Mouse (Mus musculus) heart, postnatal 0 days (tissue): Measurements from ENCODE around the gene Gm6408. TPM values are rescaled to one million over a fixed set of nuclear protein-coding genes. Genes with fewer than 3 reads are reported as not detected.
A peak's percentile ranks its signal among the peaks of the same experiment; 100 is the strongest.

Experiments
- ATAC-seq: fragments of 200-750 bp; cut with Nextera tagmentation; 2 replicates; pipeline ENCODE4 v1.8.0; 2017; ENCODE audit warnings: low read depth, moderate number of reproducible peaks, moderate library complexity; ENCODE audit not compliant: insufficient read depth
- DNase-seq: peaks from one replicate; pipeline ENCODE4 v3.0.0-alpha.2; 2016; ENCODE audit warnings: low spot score
- H3K27ac ChIP-seq: fragments of 300-500 bp; sonication (generic); 2 replicates; pipeline ENCODE4 v1.5.1; 2014; ENCODE audit warnings: low read depth, mild to moderate bottlenecking
- H3K27me3 ChIP-seq: fragments of 300-500 bp; sonication (generic); 2 replicates; pipeline ENCODE4 v1.6.1; 2014; ENCODE audit warnings: low read length, mixed read lengths; ENCODE audit not compliant: control insufficient read depth, insufficient read depth
- H3K36me3 ChIP-seq: fragments of 300-500 bp; sonication (generic); replicated peaks from 2 replicates; pipeline ENCODE4 v1.6.1; 2014; ENCODE audit warnings: low read length, mixed read lengths; ENCODE audit not compliant: control insufficient read depth, insufficient read depth
- H3K4me1 ChIP-seq: fragments of 300-500 bp; sonication (generic); 2 replicates; pipeline ENCODE4 v1.6.1; 2014; ENCODE audit warnings: antibody characterized with exemption; ENCODE audit not compliant: control insufficient read depth, insufficient read depth
- H3K4me2 ChIP-seq: fragments of 300-500 bp; sonication (generic); 2 replicates; pipeline ENCODE4 v1.6.1; 2014; ENCODE audit warnings: low read depth, mild to moderate bottlenecking, low read length, moderate library complexity
- H3K4me3 ChIP-seq: fragments of 300-500 bp; sonication (generic); 2 replicates; pipeline ENCODE4 v1.5.1; 2014; ENCODE audit warnings: low read depth, low read length
- H3K9ac ChIP-seq: fragments of 300-500 bp; sonication (generic); replicated peaks from 2 replicates; pipeline ENCODE4 v1.6.1; 2014; ENCODE audit warnings: low read depth, low read length, mixed read lengths
- H3K9me3 ChIP-seq: fragments of 300-500 bp; sonication (generic); replicated peaks from 2 replicates; pipeline ENCODE4 v1.6.1; 2016; ENCODE audit warnings: low read length; ENCODE audit not compliant: control insufficient read depth
- CTCF ChIP-seq: IDR thresholded peaks from 2 replicates; pipeline ENCODE4 v1.5.1; 2016; ENCODE audit warnings: antibody characterized with exemption, control low read depth, low read depth
- EP300 ChIP-seq: IDR thresholded peaks from 2 replicates; pipeline ENCODE4 v1.6.1; 2016; ENCODE audit warnings: antibody characterized with exemption, low read depth
- WGBS: fragments of 180-500 bp; shearing (Covaris S2); extraction: QIAGEN DNeasy Blood & Tissue Kit; methylation state at CpG from one replicate; pipeline ENCODE4 v1.1.7; 2014; 5-methylcytosine and 5-hydroxymethylcytosine counted together
- polyA plus RNA-seq: library from polyadenylated mRNA; unstranded; fragments of >200 nt; fragmentation: Nextera tagmentation; extraction: Ambion mirVana; gene quantifications from 2 replicates; pipeline ENCODE4 v1.2.1, GENCODE M21; 2015
- total RNA-seq: library from RNA; depleted of rRNA; stranded (reverse); fragments of >200 nt; gene quantifications from 2 replicates; pipeline ENCODE4 v1.2.3, GENCODE M21; 2014; ENCODE audit warnings: low replicate concordance

Gm6408 gene
- total and polyA plus RNA-seq, 2 experiments from 2014 or later, result not detected

- WGBS, result 42% methylated on average over 2 of the region's 2 CpGs
- Histone ChIP-seq H3K27ac (no peak overlapping the region), H3K9me3 (peaks cover 4% of the 10 kb centered on the region; the same call in 1 of the 2 replicates), H3K4me3 (no peak overlapping the region), H3K36me3 (no peaks in the 10 kb centered on the region), H3K4me2 (no peak overlapping the region), H3K27me3 (no peaks in the 10 kb centered on the region), H3K9ac (no peak overlapping the region), H3K4me1 (no peaks in the 10 kb centered on the region)
- peak; percentile 11; the same call in 1 of the 2 replicates for ATAC-seq
- TF ChIP-seq CTCF (no peak), EP300 (no peak)
- no peak for DNase-seq
Observed at GRCm38 (mm10) chr5:146442767-146443166, 39.0 kb upstream of the Gm6408 start.

- H3K4me2 ChIP-seq, result no peak overlapping the region
- DNase-seq, result no peak
Observed at GRCm38 (mm10) chr5:146446633-146447032, 35.1 kb upstream of the Gm6408 start.

GRCm38 (mm10) chr5:146451592-146452254 is 30.0 kb upstream of the Gm6408 start:
- H3K4me1 ChIP-seq, result no peaks in the 10 kb centered on the region
- WGBS, result 69% methylated on average over 11 of the region's 11 CpGs
- no peaks in the 10 kb centered on the region for H3K27me3 ChIP-seq
- DNase-seq (no peak), ATAC-seq (no peak)
- no peak overlapping the region for H3K4me3 ChIP-seq
- no peak for TF ChIP-seq CTCF
- TF ChIP-seq EP300, result no peak
- H3K27ac ChIP-seq, result no peak overlapping the region
- no peak overlapping the region for H3K4me2 ChIP-seq
- no peaks in the 10 kb centered on the region for H3K36me3 ChIP-seq
- H3K9me3 ChIP-seq, result no peaks in the 10 kb centered on the region
- H3K9ac ChIP-seq, result no peak overlapping the region

More at GRCm38 (mm10) chr5:146446633-146447032, 35.1 kb upstream of the Gm6408 start:
- H3K27me3 ChIP-seq, result no peaks in the 10 kb centered on the region
- WGBS, result 48% methylated on average over 2 of the region's 2 CpGs
- no peak for ATAC-seq
- H3K9ac ChIP-seq, result no peak overlapping the region
- TF ChIP-seq EP300 (no peak), CTCF (no peak)
- H3K36me3 ChIP-seq, result no peaks in the 10 kb centered on the region
- H3K4me1 ChIP-seq, result no peaks in the 10 kb centered on the region
- no peaks in the 10 kb centered on the region for H3K9me3 ChIP-seq
- H3K4me3 ChIP-seq, result no peak overlapping the region
- H3K27ac ChIP-seq, result no peak overlapping the region

GRCm38 (mm10) chr5:146453556-146453955 is 28.2 kb upstream of the Gm6408 start:
- Histone ChIP-seq H3K27ac (no peak overlapping the region), H3K36me3 (no peaks in the 10 kb centered on the region), H3K4me3 (no peak overlapping the region), H3K4me1 (no peaks in the 10 kb centered on the region), H3K4me2 (no peak overlapping the region), H3K9ac (no peak overlapping the region), H3K9me3 (no peaks in the 10 kb centered on the region), H3K27me3 (no peaks in the 10 kb centered on the region)
- 74% methylated on average over 6 of the region's 6 CpGs for WGBS
- DNase-seq, result no peak
- no peak for ATAC-seq
- TF ChIP-seq CTCF, result no peak

GRCm38 (mm10) chr5:146461612-146462011 is 20.2 kb upstream of the Gm6408 start:
- no peaks in the 10 kb centered on the region for H3K36me3 ChIP-seq
- H3K4me1 ChIP-seq, result no peaks in the 10 kb centered on the region
- no peak overlapping the region for H3K27ac ChIP-seq
- H3K9ac ChIP-seq, result no peak overlapping the region
- no peaks in the 10 kb centered on the region for H3K9me3 ChIP-seq
- DNase-seq, result no peak
- H3K27me3 ChIP-seq, result no peaks in the 10 kb centered on the region
- 70% methylated on average over 8 of the region's 8 CpGs for WGBS
- no peak overlapping the region for H3K4me3 ChIP-seq
- ATAC-seq, result no peak
- TF ChIP-seq CTCF, result no peak
- no peak for TF ChIP-seq EP300
- H3K4me2 ChIP-seq, result no peak overlapping the region

- no peak for TF ChIP-seq CTCF
- no peak for TF ChIP-seq EP300
- no peak for DNase-seq
- no peaks in the 10 kb centered on the region for H3K4me1 ChIP-seq
- ATAC-seq, result no peak
- no peaks in the 10 kb centered on the region for H3K9me3 ChIP-seq
- 0 out of 2 replicates have a peak, but pooled peaks cover 3% of the 10 kb centered on the region for H3K27me3 ChIP-seq
- no peak overlapping the region for H3K9ac ChIP-seq
- no peak overlapping the region for H3K4me3 ChIP-seq
- no peak overlapping the region for H3K27ac ChIP-seq
- WGBS, result 82% methylated on average over 19 of the region's 19 CpGs
- no peaks in the 10 kb centered on the region for H3K36me3 ChIP-seq
- H3K4me2 ChIP-seq, result no peak overlapping the region
Observed at GRCm38 (mm10) chr5:146466663-146467062, 15.1 kb upstream of the Gm6408 start.
